Mouse (Mus musculus): Measurements from ENCODE around the gene Kcng4. TPM values are rescaled to one million over a fixed set of nuclear protein-coding genes. Genes with fewer than 3 reads are reported as not detected.

Kcng4 gene
- polyA plus RNA-seq, 1 experiment from 2014 or later = not detected

GRCm38 (mm10) chr8:119663440-119663839 is 28.0 kb upstream of the Kcng4 start:
- Histone ChIP-seq H3K4me3 (replicated peaks) (no peak overlapping the region), H3K36me3 (no peaks in the 10 kb centered on the region), H3K27me3 (peaks cover 29% of the 10 kb centered on the region), H3K9ac (no peak overlapping the region), H3K27ac (no peak overlapping the region), H3K4me2 (no peak overlapping the region), H3K4me1 (replicated peaks) (peaks cover 9% of the 10 kb centered on the region; the same call in 1 of the 2 replicates), H3K9me3 (replicated peaks) (no peaks in the 10 kb centered on the region)
- DNase-seq = no peak
- WGBS (ENCODE audit: insufficient replicate concordance) = 58% methylated on average over 11 of the region's 11 CpGs
- ATAC-seq (ENCODE audit: low read depth) = no peak

GRCm38 (mm10) chr8:119661892-119662291 is 26.4 kb upstream of the Kcng4 start:
- Histone ChIP-seq H3K9me3 (replicated peaks) (no peaks in the 10 kb centered on the region), H3K36me3 (no peaks in the 10 kb centered on the region), H3K4me2 (no peak overlapping the region), H3K27me3 (peaks cover 16% of the 10 kb centered on the region), H3K4me3 (replicated peaks) (no peak overlapping the region), H3K9ac (no peak overlapping the region), H3K4me1 (replicated peaks) (peaks cover 9% of the 10 kb centered on the region; the same call in 1 of the 2 replicates), H3K27ac (no peak overlapping the region)
- 48% methylated on average over 6 of the region's 6 CpGs for WGBS (ENCODE audit: insufficient replicate concordance)
- DNase-seq (no peak), ATAC-seq (ENCODE audit: low read depth) (no peak)

DNA sequence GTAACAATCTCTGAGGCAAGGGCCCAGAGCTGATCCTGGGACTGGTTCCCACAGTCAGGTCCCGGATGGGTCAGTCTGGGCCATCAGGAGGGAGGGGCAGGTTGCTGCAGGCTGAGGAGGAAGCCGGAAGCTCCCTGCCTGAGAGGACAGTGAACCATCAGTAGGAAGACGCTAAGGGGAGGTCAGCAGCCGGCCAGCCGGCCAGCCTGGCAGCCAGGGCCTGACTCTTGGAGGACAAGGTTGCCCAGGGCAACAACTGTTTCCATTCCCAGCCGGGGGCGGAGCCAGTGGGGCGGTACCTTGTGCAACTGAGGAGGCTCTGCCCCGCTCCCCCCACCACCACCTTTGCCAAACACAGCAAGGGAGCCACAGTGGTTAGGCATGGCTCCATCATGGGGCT is 25.6 kb upstream of the Kcng4 start:
- H3K4me3 ChIP-seq (replicated peaks) = no peak overlapping the region
- ATAC-seq (ENCODE audit: low read depth) = peak; percentile 50; the same call in 1 of the 2 replicates

GRCm38 (mm10) chr8:119656709-119657464 is 21.4 kb upstream of the Kcng4 start:
- Histone ChIP-seq H3K9ac (no peak overlapping the region), H3K36me3 (no peaks in the 10 kb centered on the region), H3K4me2 (no peak overlapping the region), H3K9me3 (replicated peaks) (no peaks in the 10 kb centered on the region), H3K27me3 (no peaks in the 10 kb centered on the region), H3K4me3 (replicated peaks) (no peak overlapping the region), H3K27ac (no peak overlapping the region), H3K4me1 (replicated peaks) (peaks cover 9% of the 10 kb centered on the region; the same call in 1 of the 2 replicates)
- 42% methylated on average over 5 of the region's 5 CpGs for WGBS (ENCODE audit: insufficient replicate concordance)
- ATAC-seq (ENCODE audit: low read depth) (no peak), DNase-seq (no peak)

More for the DNA sequence above, 25.6 kb upstream of the Kcng4 start:
- H3K27ac ChIP-seq = no peak overlapping the region
- no peak for DNase-seq
- no peaks in the 10 kb centered on the region for H3K9me3 ChIP-seq (replicated peaks)
- no peak overlapping the region for H3K4me2 ChIP-seq
- H3K9ac ChIP-seq = no peak overlapping the region
- no peaks in the 10 kb centered on the region for H3K36me3 ChIP-seq
- peaks cover 9% of the 10 kb centered on the region; the same call in 1 of the 2 replicates for H3K4me1 ChIP-seq (replicated peaks)
- H3K27me3 ChIP-seq = peaks cover 7% of the 10 kb centered on the region
- 33% methylated on average over 9 of the region's 9 CpGs for WGBS (ENCODE audit: insufficient replicate concordance)

DNA sequence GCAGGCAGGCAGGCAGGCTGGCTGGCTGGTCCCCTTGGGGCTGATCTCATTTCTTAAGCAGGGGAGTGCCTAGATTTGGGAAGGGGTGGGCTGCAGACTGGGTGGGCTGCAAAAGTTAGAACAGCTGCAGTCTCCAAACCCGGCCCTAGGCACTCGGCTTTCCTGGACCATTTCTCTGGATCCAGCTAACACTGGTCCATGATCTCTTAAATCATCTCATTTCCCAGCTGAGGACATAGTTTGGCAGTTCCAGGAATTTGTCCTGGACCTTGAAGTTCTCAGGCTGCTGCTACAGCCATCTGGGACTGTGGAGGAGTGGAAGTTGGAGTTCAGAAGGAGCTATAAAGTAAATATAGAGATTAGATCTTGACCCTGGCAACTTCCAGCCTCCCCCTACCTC is 15.8 kb upstream of the Kcng4 start:
- H3K36me3 ChIP-seq = no peaks in the 10 kb centered on the region
- no peak for ATAC-seq (ENCODE audit: low read depth)
- 59% methylated on average over 2 of the region's 2 CpGs for WGBS (ENCODE audit: insufficient replicate concordance)

GRCm38 (mm10) chr8:119646846-119647245 is 11.4 kb upstream of the Kcng4 start:
- Histone ChIP-seq H3K9ac (no peak overlapping the region), H3K4me2 (no peak overlapping the region), H3K36me3 (no peaks in the 10 kb centered on the region), H3K27me3 (no peaks in the 10 kb centered on the region), H3K4me1 (replicated peaks) (no peaks in the 10 kb centered on the region), H3K9me3 (replicated peaks) (0 out of 2 replicates have a peak, but pooled peaks cover 2% of the 10 kb centered on the region), H3K4me3 (replicated peaks) (no peak overlapping the region), H3K27ac (no peak overlapping the region)
- DNase-seq (no peak), ATAC-seq (ENCODE audit: low read depth) (no peak)
- WGBS (ENCODE audit: insufficient replicate concordance) = 68% methylated on average over 7 of the region's 7 CpGs

More for the DNA sequence above, 15.8 kb upstream of the Kcng4 start:
- Histone ChIP-seq H3K4me3 (replicated peaks) (no peak overlapping the region), H3K9me3 (replicated peaks) (0 out of 2 replicates have a peak, but pooled peaks cover under 1% of the 10 kb centered on the region), H3K27me3 (no peaks in the 10 kb centered on the region), H3K4me1 (replicated peaks) (no peaks in the 10 kb centered on the region), H3K9ac (no peak overlapping the region), H3K27ac (no peak overlapping the region), H3K4me2 (no peak overlapping the region)
- DNase-seq = no peak

GRCm38 (mm10) chr8:119646197-119646596 is 10.7 kb upstream of the Kcng4 start:
- WGBS (ENCODE audit: insufficient replicate concordance) = 49% methylated on average over 3 of the region's 3 CpGs
- no peak for ATAC-seq (ENCODE audit: low read depth)
- Histone ChIP-seq H3K27me3 (no peaks in the 10 kb centered on the region), H3K9ac (no peak overlapping the region), H3K4me3 (replicated peaks) (no peak overlapping the region), H3K4me2 (no peak overlapping the region), H3K4me1 (replicated peaks) (no peaks in the 10 kb centered on the region), H3K9me3 (replicated peaks) (0 out of 2 replicates have a peak, but pooled peaks cover 2% of the 10 kb centered on the region), H3K27ac (no peak overlapping the region), H3K36me3 (no peaks in the 10 kb centered on the region)
- DNase-seq = no peak

GRCm38 (mm10) chr8:119644981-119645597 is 9.6 kb upstream of the Kcng4 start:
- 0 out of 2 replicates have a peak, but pooled peaks cover 2% of the 10 kb centered on the region for H3K9me3 ChIP-seq (replicated peaks)
- H3K36me3 ChIP-seq = no peaks in the 10 kb centered on the region
- ATAC-seq (ENCODE audit: low read depth) = no peak
- no peak for DNase-seq
- H3K4me1 ChIP-seq (replicated peaks) = no peaks in the 10 kb centered on the region
- no peak overlapping the region for H3K9ac ChIP-seq
- no peak overlapping the region for H3K4me2 ChIP-seq
- no peaks in the 10 kb centered on the region for H3K27me3 ChIP-seq
- no peak overlapping the region for H3K4me3 ChIP-seq (replicated peaks)
- WGBS (ENCODE audit: insufficient replicate concordance) = 67% methylated on average over 18 of the region's 18 CpGs
- H3K27ac ChIP-seq = no peak overlapping the region

- DNase-seq = no peak
- Histone ChIP-seq H3K27ac (no peak overlapping the region), H3K4me3 (replicated peaks) (no peak overlapping the region), H3K36me3 (no peaks in the 10 kb centered on the region), H3K9me3 (replicated peaks) (0 out of 2 replicates have a peak, but pooled peaks cover 2% of the 10 kb centered on the region), H3K4me1 (replicated peaks) (no peaks in the 10 kb centered on the region), H3K27me3 (no peaks in the 10 kb centered on the region), H3K4me2 (no peak overlapping the region), H3K9ac (no peak overlapping the region)
- no peak for ATAC-seq (ENCODE audit: low read depth)
- WGBS (ENCODE audit: insufficient replicate concordance) = 80% methylated on average over 17 of the region's 17 CpGs
These were observed 9.0 kb upstream of the Kcng4 start for GRCm38 (mm10) chr8:119644429-119644960.

- no peak overlapping the region for H3K27ac ChIP-seq
- no peak overlapping the region for H3K4me3 ChIP-seq (replicated peaks)
- no peak overlapping the region for H3K4me2 ChIP-seq
- no peaks in the 10 kb centered on the region for H3K4me1 ChIP-seq (replicated peaks)
- H3K27me3 ChIP-seq = no peaks in the 10 kb centered on the region
- DNase-seq = no peak
- H3K36me3 ChIP-seq = no peaks in the 10 kb centered on the region
- no peak for ATAC-seq (ENCODE audit: low read depth)
- no peak overlapping the region for H3K9ac ChIP-seq
- H3K9me3 ChIP-seq (replicated peaks) = 0 out of 2 replicates have a peak, but pooled peaks cover 2% of the 10 kb centered on the region
- 90% methylated on average over 1 of the region's 1 CpGs for WGBS (ENCODE audit: insufficient replicate concordance)
These were observed 7.5 kb upstream of the Kcng4 start for GRCm38 (mm10) chr8:119642960-119643359.

- H3K9me3 ChIP-seq (replicated peaks) = no peaks in the 10 kb centered on the region
- no peak overlapping the region for H3K4me3 ChIP-seq (replicated peaks)
- H3K4me1 ChIP-seq (replicated peaks) = no peaks in the 10 kb centered on the region
- ATAC-seq (ENCODE audit: low read depth) = no peak
- no peak overlapping the region for H3K27ac ChIP-seq
- WGBS (ENCODE audit: insufficient replicate concordance) = 55% methylated on average over 5 of the region's 5 CpGs
- peaks cover 13% of the 10 kb centered on the region for H3K27me3 ChIP-seq
- DNase-seq = no peak
- no peak overlapping the region for H3K9ac ChIP-seq
- no peak overlapping the region for H3K4me2 ChIP-seq
- no peaks in the 10 kb centered on the region for H3K36me3 ChIP-seq
These were observed 5.6 kb upstream of the Kcng4 start for GRCm38 (mm10) chr8:119641058-119641457.

Measured in liver, embryonic 13.5 days (tissue).